Mouse (Mus musculus): ENCODE measurements at regions not wholly inside any gene's neighbourhood (a gene's known extent, or its start where the extent isn't known, plus 50 kb on each side); places are given as distances from the start of the nearest gene placed in this dataset.

GRCm38 (mm10) chr2:79543948-79544792 lies 87.6 kb upstream of the Cerkl start:
- Histone ChIP-seq H3K4me3 (ENCODE audit: low read depth, low read length) (no peak overlapping the region), H3K27me3 (ENCODE audit: control insufficient read depth, insufficient read depth, low read length) (no peaks in the 10 kb centered on the region), H3K9me3 (ENCODE audit: control insufficient read depth, low read length) (no peaks in the 10 kb centered on the region), H3K4me2 (ENCODE audit: low read depth, severe bottlenecking) (no peak overlapping the region), H3K9ac (ENCODE audit: low read length) (no peak overlapping the region), H3K36me3 (ENCODE audit: control insufficient read depth, insufficient read depth, low read length) (no peaks in the 10 kb centered on the region), H3K4me1 (ENCODE audit: control insufficient read depth, insufficient read depth, low read length) (no peaks in the 10 kb centered on the region), H3K27ac (replicated peaks; ENCODE audit: low read depth, low read length) (no peak overlapping the region)
- ATAC-seq (ENCODE audit: insufficient number of reproducible peaks, low FRiP score, low TSS enrichment, low read depth), result no peak
- WGBS, result 84% methylated on average over 8 of the region's 8 CpGs
- no peak for DNase-seq (ENCODE audit: low spot score)

- no peaks in the 10 kb centered on the region for H3K9me3 ChIP-seq (ENCODE audit: control insufficient read depth, low read length)
- no peak overlapping the region for H3K4me2 ChIP-seq (ENCODE audit: low read depth, severe bottlenecking)
- no peak overlapping the region for H3K4me3 ChIP-seq (ENCODE audit: low read depth, low read length)
- DNase-seq (ENCODE audit: low spot score) (no peak), ATAC-seq (ENCODE audit: insufficient number of reproducible peaks, low FRiP score, low TSS enrichment, low read depth) (no peak)
- WGBS, result 91% methylated on average over 4 of the region's 4 CpGs
- no peaks in the 10 kb centered on the region for H3K27me3 ChIP-seq (ENCODE audit: control insufficient read depth, insufficient read depth, low read length)
- no peak overlapping the region for H3K27ac ChIP-seq (replicated peaks; ENCODE audit: low read depth, low read length)
- H3K9ac ChIP-seq (ENCODE audit: low read length), result no peak overlapping the region
- no peaks in the 10 kb centered on the region for H3K4me1 ChIP-seq (ENCODE audit: control insufficient read depth, insufficient read depth, low read length)
- H3K36me3 ChIP-seq (ENCODE audit: control insufficient read depth, insufficient read depth, low read length), result no peaks in the 10 kb centered on the region
Measured at GRCm38 (mm10) chr2:79544793-79545260, 88.2 kb upstream of the Cerkl start.

GRCm38 (mm10) chr2:79546206-79546605 lies 88.9 kb upstream of the Itprid2 start:
- H3K27me3 ChIP-seq (ENCODE audit: control insufficient read depth, insufficient read depth, low read length), result no peaks in the 10 kb centered on the region
- H3K27ac ChIP-seq (replicated peaks; ENCODE audit: low read depth, low read length), result no peak overlapping the region
- no peak overlapping the region for H3K9ac ChIP-seq (ENCODE audit: low read length)
- no peak overlapping the region for H3K4me2 ChIP-seq (ENCODE audit: low read depth, severe bottlenecking)
- 90% methylated on average over 4 of the region's 4 CpGs for WGBS
- H3K9me3 ChIP-seq (ENCODE audit: control insufficient read depth, low read length), result no peaks in the 10 kb centered on the region
- H3K4me1 ChIP-seq (ENCODE audit: control insufficient read depth, insufficient read depth, low read length), result no peaks in the 10 kb centered on the region
- ATAC-seq (ENCODE audit: insufficient number of reproducible peaks, low FRiP score, low TSS enrichment, low read depth) (no peak), DNase-seq (ENCODE audit: low spot score) (no peak)
- H3K36me3 ChIP-seq (ENCODE audit: control insufficient read depth, insufficient read depth, low read length), result no peaks in the 10 kb centered on the region
- no peak overlapping the region for H3K4me3 ChIP-seq (ENCODE audit: low read depth, low read length)

DNA sequence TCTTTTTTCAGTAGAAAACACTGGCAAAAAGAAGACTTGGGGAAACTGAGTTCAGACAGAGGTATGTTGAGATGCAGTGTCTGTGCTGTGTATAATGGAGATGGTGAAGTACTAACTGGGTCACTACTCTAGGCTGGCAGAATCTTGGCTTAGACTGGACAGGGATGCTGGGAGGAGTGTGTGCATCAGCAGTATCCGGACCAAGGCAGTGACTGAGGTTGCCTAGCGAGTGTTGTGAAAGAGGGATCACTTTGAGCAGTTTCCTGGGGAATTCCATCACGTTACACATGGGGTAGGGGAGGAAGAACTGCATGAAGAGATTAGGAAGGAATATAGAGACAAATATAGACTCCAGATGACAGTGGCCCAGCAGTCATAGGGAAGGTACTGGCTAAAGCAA lies 87.9 kb upstream of the Itprid2 start:
- Histone ChIP-seq H3K9me3 (ENCODE audit: control insufficient read depth, low read length) (no peaks in the 10 kb centered on the region), H3K4me2 (ENCODE audit: low read depth, severe bottlenecking) (no peak overlapping the region), H3K9ac (ENCODE audit: low read length) (no peak overlapping the region), H3K36me3 (ENCODE audit: control insufficient read depth, insufficient read depth, low read length) (no peaks in the 10 kb centered on the region), H3K27me3 (ENCODE audit: control insufficient read depth, insufficient read depth, low read length) (no peaks in the 10 kb centered on the region), H3K4me1 (ENCODE audit: control insufficient read depth, insufficient read depth, low read length) (no peaks in the 10 kb centered on the region), H3K4me3 (ENCODE audit: low read depth, low read length) (no peak overlapping the region), H3K27ac (replicated peaks; ENCODE audit: low read depth, low read length) (no peak overlapping the region)
- WGBS, result 75% methylated on average over 3 of the region's 3 CpGs
- no peak for ATAC-seq (ENCODE audit: insufficient number of reproducible peaks, low FRiP score, low TSS enrichment, low read depth)
- DNase-seq (ENCODE audit: low spot score), result no peak

- no peaks in the 10 kb centered on the region for H3K36me3 ChIP-seq (ENCODE audit: control insufficient read depth, insufficient read depth, low read length)
- no peak overlapping the region for H3K9ac ChIP-seq (ENCODE audit: low read length)
- WGBS, result 88% methylated on average over 8 of the region's 8 CpGs
- H3K4me3 ChIP-seq (ENCODE audit: low read depth, low read length), result no peak overlapping the region
- H3K4me2 ChIP-seq (ENCODE audit: low read depth, severe bottlenecking), result no peak overlapping the region
- DNase-seq (ENCODE audit: low spot score), result no peak
- ATAC-seq (ENCODE audit: insufficient number of reproducible peaks, low FRiP score, low TSS enrichment, low read depth), result no peak
- H3K27me3 ChIP-seq (ENCODE audit: control insufficient read depth, insufficient read depth, low read length), result no peaks in the 10 kb centered on the region
- H3K4me1 ChIP-seq (ENCODE audit: control insufficient read depth, insufficient read depth, low read length), result no peaks in the 10 kb centered on the region
- no peak overlapping the region for H3K27ac ChIP-seq (replicated peaks; ENCODE audit: low read depth, low read length)
- H3K9me3 ChIP-seq (ENCODE audit: control insufficient read depth, low read length), result no peaks in the 10 kb centered on the region
Measured at GRCm38 (mm10) chr2:79548039-79548600, 87.0 kb upstream of the Itprid2 start.

- Histone ChIP-seq H3K27me3 (ENCODE audit: control insufficient read depth, insufficient read depth, low read length) (no peaks in the 10 kb centered on the region), H3K4me2 (ENCODE audit: low read depth, severe bottlenecking) (no peak overlapping the region), H3K9me3 (ENCODE audit: control insufficient read depth, low read length) (no peaks in the 10 kb centered on the region), H3K9ac (ENCODE audit: low read length) (no peak overlapping the region), H3K36me3 (ENCODE audit: control insufficient read depth, insufficient read depth, low read length) (no peaks in the 10 kb centered on the region), H3K27ac (replicated peaks; ENCODE audit: low read depth, low read length) (no peak overlapping the region), H3K4me1 (ENCODE audit: control insufficient read depth, insufficient read depth, low read length) (no peaks in the 10 kb centered on the region), H3K4me3 (ENCODE audit: low read depth, low read length) (no peak overlapping the region)
- DNase-seq (ENCODE audit: low spot score), result no peak
- WGBS, result 75% methylated on average over 3 of the region's 3 CpGs
- ATAC-seq (ENCODE audit: insufficient number of reproducible peaks, low FRiP score, low TSS enrichment, low read depth), result no peak
Measured at GRCm38 (mm10) chr2:79549781-79550180, 85.4 kb upstream of the Itprid2 start.

GRCm38 (mm10) chr2:79550432-79550831 lies 84.7 kb upstream of the Itprid2 start:
- ATAC-seq (ENCODE audit: insufficient number of reproducible peaks, low FRiP score, low TSS enrichment, low read depth) (no peak), DNase-seq (ENCODE audit: low spot score) (no peak)
- Histone ChIP-seq H3K27me3 (ENCODE audit: control insufficient read depth, insufficient read depth, low read length) (no peaks in the 10 kb centered on the region), H3K4me3 (ENCODE audit: low read depth, low read length) (no peak overlapping the region), H3K27ac (replicated peaks; ENCODE audit: low read depth, low read length) (no peak overlapping the region), H3K4me1 (ENCODE audit: control insufficient read depth, insufficient read depth, low read length) (no peaks in the 10 kb centered on the region), H3K4me2 (ENCODE audit: low read depth, severe bottlenecking) (no peak overlapping the region), H3K9me3 (ENCODE audit: control insufficient read depth, low read length) (no peaks in the 10 kb centered on the region), H3K36me3 (ENCODE audit: control insufficient read depth, insufficient read depth, low read length) (no peaks in the 10 kb centered on the region), H3K9ac (ENCODE audit: low read length) (no peak overlapping the region)
- 89% methylated on average over 3 of the region's 3 CpGs for WGBS

- Histone ChIP-seq H3K9ac (ENCODE audit: low read length) (no peak overlapping the region), H3K4me3 (ENCODE audit: low read depth, low read length) (no peak overlapping the region), H3K4me2 (ENCODE audit: low read depth, severe bottlenecking) (no peak overlapping the region), H3K4me1 (ENCODE audit: control insufficient read depth, insufficient read depth, low read length) (no peaks in the 10 kb centered on the region), H3K27ac (replicated peaks; ENCODE audit: low read depth, low read length) (no peak overlapping the region), H3K36me3 (ENCODE audit: control insufficient read depth, insufficient read depth, low read length) (no peaks in the 10 kb centered on the region), H3K27me3 (ENCODE audit: control insufficient read depth, insufficient read depth, low read length) (no peaks in the 10 kb centered on the region), H3K9me3 (ENCODE audit: control insufficient read depth, low read length) (no peaks in the 10 kb centered on the region)
- DNase-seq (ENCODE audit: low spot score) (no peak), ATAC-seq (ENCODE audit: insufficient number of reproducible peaks, low FRiP score, low TSS enrichment, low read depth) (no peak)
- WGBS, result 74% methylated on average over 5 of the region's 5 CpGs
Measured at GRCm38 (mm10) chr2:79552481-79552880, 82.7 kb upstream of the Itprid2 start.
